Mouse (Mus musculus) spleen, postnatal 10 days (tissue): Measurements from ENCODE around the gene Ndel1.

Experiments
- DNase-seq, 2 experiments: peaks; one replicate each; pipeline ENCODE4 v3.0.0; 2021 to 2022; ENCODE audit warnings: low spot score in 2 of 2

Ndel1 gene

GRCm38 (mm10) chr11:68893911-68894464 is 22.3 kb upstream of the Ndel1 start:
- DNase-seq = no peak

GRCm38 (mm10) chr11:68892233-68892832 is 20.7 kb upstream of the Ndel1 start:
- DNase-seq = no peak

GRCm38 (mm10) chr11:68891823-68892222 is 20.2 kb upstream of the Ndel1 start:
- DNase-seq = no peak

- DNase-seq = no peak
Measured at GRCm38 (mm10) chr11:68890625-68891024, 19.0 kb upstream of the Ndel1 start.

DNA sequence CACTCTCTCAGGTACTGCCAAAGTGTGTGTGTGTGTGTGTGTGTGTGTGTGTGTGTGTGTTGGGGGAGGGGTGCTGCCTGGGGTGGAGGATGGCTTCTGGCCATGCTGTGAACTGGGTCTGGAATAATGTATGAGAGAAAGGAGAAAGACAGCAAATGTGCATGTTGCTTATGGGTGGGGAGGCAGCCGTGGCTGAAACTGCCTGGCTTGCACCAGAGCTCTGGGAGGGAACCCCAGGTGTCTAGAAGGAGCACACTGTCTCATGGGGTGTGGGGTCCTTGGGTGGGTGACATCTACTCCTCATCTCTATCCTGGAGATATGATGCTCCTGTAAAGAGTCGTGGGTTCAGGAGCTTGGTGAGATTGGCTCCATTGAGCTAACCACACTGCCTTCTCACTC is 17.0 kb upstream of the Ndel1 start:
- no peak for DNase-seq

DNA sequence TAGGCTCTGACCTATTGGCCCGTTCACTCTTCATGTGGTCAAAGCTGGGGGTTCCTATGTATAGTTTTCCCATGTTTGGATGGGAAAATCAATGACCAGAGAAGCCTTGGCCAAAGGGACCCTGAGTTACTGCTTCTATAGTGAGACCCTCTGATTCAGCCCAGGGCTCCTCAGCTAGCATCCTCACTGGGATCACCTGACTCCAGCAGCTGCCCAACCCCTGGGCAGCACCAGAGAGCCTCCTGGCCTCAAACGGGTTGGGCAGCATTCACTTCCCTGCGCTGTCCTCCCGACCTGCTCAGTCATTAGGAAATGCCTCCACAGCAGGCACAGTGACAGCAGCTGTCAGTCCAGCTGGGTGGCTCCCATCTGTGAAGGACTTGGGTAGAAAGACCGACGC is 16.6 kb upstream of the Ndel1 start, which contains the start of gene Rnf222:
TSS of gene Rnf222 (plus strand) at position 301 of the 400 bp plus-strand sequence.
- DNase-seq = no peak

DNA sequence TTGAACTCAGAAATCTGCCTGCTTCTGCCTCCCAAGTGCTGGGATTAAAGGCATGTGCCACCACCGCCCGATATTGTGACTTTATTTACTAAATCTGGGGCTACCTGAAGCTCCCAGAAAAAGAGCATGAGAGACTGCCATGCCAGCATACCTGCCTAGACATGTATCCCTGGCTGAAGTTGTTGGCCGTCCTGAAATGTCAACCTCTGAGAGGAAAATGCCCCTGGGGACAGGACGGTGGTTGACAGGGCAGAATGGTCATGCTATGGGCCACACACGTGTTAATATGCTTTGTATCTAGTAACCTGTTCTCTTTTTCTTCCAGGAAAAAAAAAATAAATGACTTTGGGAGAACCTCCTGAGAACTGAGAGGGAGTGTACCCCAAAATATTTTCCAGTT is 14.4 kb upstream of the Ndel1 start:
- no peak for DNase-seq

DNA sequence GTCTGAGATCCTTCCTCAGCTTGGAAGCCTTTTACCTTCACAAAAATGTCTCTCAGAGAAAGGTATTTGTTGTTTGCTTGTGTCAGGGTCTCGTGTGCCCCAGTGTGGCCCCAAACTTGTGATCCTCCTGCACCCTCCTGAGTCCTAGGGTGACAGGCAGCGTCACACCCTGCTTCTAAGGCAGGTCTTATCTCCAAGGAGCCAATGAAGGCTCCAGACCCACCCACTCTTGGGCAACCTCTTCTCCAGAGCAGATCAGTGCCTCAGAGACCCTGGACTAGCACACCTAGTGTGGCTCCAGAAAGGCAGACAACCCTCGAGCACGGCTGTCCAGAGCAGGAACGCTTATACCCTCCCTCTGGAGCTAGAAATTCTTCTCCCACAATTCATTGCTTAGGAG is 12.7 kb upstream of the Ndel1 start:
- peak in 1 of 2 experiments; percentile 36 for DNase-seq

DNA sequence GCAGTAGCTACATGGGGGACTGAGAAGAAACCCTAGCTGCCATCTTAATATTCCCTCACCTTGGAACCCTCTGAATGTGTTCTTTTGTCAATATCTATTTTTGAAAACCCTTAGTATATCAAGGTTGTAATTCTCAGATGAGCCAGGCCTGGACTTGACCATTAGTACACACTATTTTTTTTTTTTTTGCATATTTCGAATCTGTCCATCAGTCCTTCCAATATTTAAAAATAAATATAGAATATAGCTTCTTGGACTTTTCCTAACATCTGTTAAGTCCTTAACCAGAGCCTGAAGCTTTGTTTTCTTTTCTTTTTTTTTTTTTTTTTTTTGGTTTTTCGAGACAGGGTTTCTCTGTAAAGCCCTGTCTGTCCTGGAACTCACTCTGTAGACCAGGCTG is 12.2 kb upstream of the Ndel1 start:
- DNase-seq = no peak

GRCm38 (mm10) chr11:68882107-68882506 is 10.4 kb upstream of the Ndel1 start:
- DNase-seq = no peak

- DNase-seq = no peak
Measured at GRCm38 (mm10) chr11:68878811-68879210, 7.2 kb upstream of the Ndel1 start.

- DNase-seq = peak in 1 of 2 experiments; percentile 79
Measured at GRCm38 (mm10) chr11:68874841-68875240, 3.2 kb upstream of the Ndel1 start.

DNA sequence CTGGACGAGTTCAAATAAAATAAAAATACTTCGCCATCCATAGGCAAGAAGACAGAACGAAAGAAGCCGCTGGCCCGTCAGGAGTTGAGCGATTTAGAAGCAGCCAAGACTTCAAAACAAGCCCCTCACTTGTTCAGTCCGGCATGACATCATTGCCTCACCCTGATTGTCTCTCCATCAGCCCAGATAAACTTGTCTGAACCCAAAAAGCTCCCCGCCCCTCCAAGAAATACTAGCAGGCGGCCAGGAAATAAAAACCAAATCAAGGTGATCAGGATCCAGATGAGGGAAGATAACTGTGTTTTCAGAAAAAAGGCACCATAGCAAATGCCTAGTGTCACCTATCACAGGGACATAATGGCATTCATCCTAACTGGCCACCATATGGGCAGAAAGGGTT is 381 bp downstream of the Ndel1 start:
- no peak for DNase-seq

DNA sequence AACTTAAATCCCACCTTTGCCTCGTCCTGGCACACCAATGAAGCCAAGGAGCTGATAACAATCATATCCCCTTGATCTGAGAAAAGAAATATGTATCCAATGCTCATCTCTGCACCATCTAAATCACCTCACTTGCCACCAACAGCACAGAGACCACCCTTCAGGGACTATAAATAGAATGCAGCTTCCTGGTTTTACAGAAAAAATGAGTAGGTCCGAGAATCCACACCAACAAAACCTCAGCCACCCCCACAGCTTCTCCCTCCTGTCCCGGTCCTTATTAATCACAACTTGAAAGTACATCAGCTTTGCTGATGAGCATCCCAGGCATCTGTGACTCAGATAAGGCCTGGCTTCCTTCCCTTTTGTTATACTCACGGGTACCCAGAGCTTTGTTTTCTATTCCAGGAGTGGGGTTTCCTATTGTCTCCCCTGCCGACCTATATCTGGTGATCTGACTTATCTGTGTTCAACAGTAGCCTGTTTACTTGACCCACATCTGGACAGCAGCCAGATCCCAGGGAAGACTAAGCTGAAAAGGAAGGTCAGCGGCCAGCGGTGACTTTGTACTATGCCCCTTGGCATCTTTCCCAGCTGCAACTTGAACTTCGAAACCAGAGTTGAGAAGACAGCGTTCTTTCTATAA is 7.0 kb downstream of the Ndel1 start:
- DNase-seq = peak in 1 of 2 experiments; percentile 47

- DNase-seq = no peak
Measured at GRCm38 (mm10) chr11:68863631-68864091, 8.0 kb downstream of the Ndel1 start.

GRCm38 (mm10) chr11:68862260-68862659 is 9.4 kb downstream of the Ndel1 start:
- no peak for DNase-seq

- DNase-seq = no peak
Measured at GRCm38 (mm10) chr11:68859943-68860593, 11.6 kb downstream of the Ndel1 start.

- DNase-seq = no peak
Measured at GRCm38 (mm10) chr11:68857329-68857728, 14.3 kb downstream of the Ndel1 start.

DNA sequence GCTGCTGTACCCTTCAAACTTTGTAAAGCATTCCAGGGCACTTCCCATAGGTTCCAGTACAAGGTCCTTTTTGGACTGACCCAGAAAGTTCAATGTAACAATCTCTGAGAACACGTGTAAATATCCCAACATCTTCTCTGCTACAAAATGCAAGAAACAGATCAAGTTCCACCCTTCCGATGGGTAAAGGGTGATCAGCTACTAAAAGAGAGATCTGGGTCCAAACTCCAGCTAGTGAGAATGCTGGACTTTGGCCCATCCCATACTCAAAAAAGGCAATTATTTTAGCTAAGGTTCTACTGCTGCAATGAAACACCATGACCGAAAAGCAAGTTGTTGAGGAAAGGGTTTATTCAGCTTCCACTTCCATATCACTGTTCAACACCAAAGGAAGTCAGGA is 17.0 kb downstream of the Ndel1 start:
- no peak for DNase-seq

- peak in 1 of 2 experiments; percentile 48 for DNase-seq
Measured at GRCm38 (mm10) chr11:68853611-68854401, 17.9 kb downstream of the Ndel1 start.

DNA sequence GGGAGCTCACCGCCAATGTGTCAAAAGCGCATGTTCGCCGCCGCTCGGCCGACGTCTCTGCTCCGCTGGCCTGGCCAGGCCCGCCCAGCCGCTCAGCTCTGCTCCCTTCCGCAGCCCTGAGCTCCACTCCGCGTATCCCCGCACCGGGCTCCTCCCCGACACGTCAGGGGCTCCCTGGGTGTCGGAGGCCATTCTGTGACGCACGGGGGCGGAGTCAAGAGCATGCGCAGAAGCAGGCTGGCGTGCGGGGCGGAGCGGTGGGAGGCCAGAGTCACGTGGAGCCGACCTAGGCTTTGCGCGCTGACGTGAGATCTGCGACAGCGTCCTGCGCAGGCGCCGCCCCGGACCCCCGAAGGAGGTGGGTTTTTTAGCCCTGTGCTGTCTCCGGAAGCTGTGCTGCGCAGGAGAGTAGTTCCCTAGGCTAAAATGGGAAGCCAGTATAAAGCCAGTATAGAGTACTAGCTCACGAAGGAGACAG is 18.7 kb downstream of the Ndel1 start:
- peak; percentile 99 to 100 for DNase-seq

DNA sequence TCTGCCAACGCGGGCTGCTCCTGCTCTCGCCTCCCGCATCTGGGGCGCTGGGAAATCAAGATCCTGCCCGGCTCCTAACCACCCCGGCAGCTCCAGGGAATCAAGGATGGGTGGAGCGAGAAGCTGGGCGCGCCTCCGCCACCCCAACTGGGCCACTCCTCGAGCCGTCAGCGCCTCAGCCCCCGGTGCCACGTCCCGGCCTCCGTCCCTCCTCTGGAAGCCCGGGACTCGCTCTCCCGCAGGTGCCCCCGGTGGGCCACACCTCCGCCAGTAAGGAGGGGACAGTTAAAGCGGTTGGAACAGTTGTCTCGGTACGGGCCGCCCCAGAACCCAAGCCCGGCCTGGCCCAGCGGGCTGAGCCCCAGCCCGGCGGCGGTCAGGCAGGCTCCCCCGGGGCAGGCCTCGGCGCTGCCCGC is 19.2 kb downstream of the Ndel1 start:
- peak; percentile 81 to 84 for DNase-seq
